Mouse (Mus musculus) heart, adult 2 months (tissue): ENCODE measurements around the gene Ppard. TPM values are rescaled to one million over a fixed set of nuclear protein-coding genes. Genes with fewer than 3 reads are reported as not detected.

Experiments
- DNase-seq, 2 experiments: peaks; one replicate each; pipeline ENCODE4 v3.0.0; 2021
- H3K27ac ChIP-seq: fragments of 200-600 bp; 2 replicates; pipeline ENCODE4 v1.8.1; 2022
- H3K27me3 ChIP-seq: fragments of 200-500 bp; 2 replicates; pipeline ENCODE4 v1.6.1; 2012; ENCODE audit warnings: mild to moderate bottlenecking, low read length, inconsistent platforms, mixed read lengths; ENCODE audit not compliant: control insufficient read depth, insufficient read depth
- H3K36me3 ChIP-seq: fragments of 200-500 bp; 2 replicates; pipeline ENCODE4 v1.6.1; 2012; ENCODE audit warnings: low read length, inconsistent platforms; ENCODE audit not compliant: control insufficient read depth, insufficient read depth
- H3K4me1 ChIP-seq: fragments of 200-500 bp; 2 replicates; pipeline ENCODE4 v1.6.1; 2011; ENCODE audit warnings: low read length; ENCODE audit not compliant: control insufficient read depth, insufficient read depth
- H3K4me3 ChIP-seq: fragments of 200-600 bp; 2 replicates; pipeline ENCODE4 v1.8.1; 2022
- H3K79me2 ChIP-seq: fragments of 200-500 bp; replicated peaks from 2 replicates; pipeline ENCODE4 v1.6.1; 2012; ENCODE audit warnings: mild to moderate bottlenecking, inconsistent platforms, low read length, moderate library complexity, mixed read lengths; ENCODE audit not compliant: control insufficient read depth, insufficient read depth
- H3K9ac ChIP-seq: fragments of 200-500 bp; 2 replicates; pipeline ENCODE4 v1.6.1; 2012; ENCODE audit warnings: low read depth, mild to moderate bottlenecking, control low read depth, inconsistent platforms, low read length, mixed read lengths
- CTCF ChIP-seq: fragments of 200-600 bp; IDR thresholded peaks from 2 replicates; pipeline ENCODE4 v1.8.1; 2022; ENCODE audit warnings: antibody characterized with exemption, mild to moderate bottlenecking, moderate library complexity
- EP300 ChIP-seq: fragments of 200-500 bp; IDR thresholded peaks from 2 replicates; pipeline ENCODE4 v1.6.1; 2011; ENCODE audit warnings: low read depth, low read length, control low read depth; ENCODE audit not compliant: insufficient read depth
- POLR2A ChIP-seq: fragments of 200-500 bp; IDR thresholded peaks from 2 replicates; pipeline ENCODE4 v1.6.1; 2011; ENCODE audit warnings: mild to moderate bottlenecking, low read depth, low read length, control low read depth; ENCODE audit not compliant: insufficient read depth
- WGBS: fragments of 180-500 bp; shearing (Covaris S2); methylation state at CpG from one replicate; pipeline ENCODE4 v1.1.7; 2018; 5-methylcytosine and 5-hydroxymethylcytosine counted together
- intact Hi-C: fragments of 180-260 bp; cut with DNase I; formaldehyde crosslinking; loops from one replicate; pipeline ENCODE4 v1.15.1; 2025
- polyA plus RNA-seq: library from polyadenylated mRNA; depleted of rRNA; stranded (reverse); fragments of >200 nt; gene quantifications from 2 replicates; pipeline ENCODE4 v1.2.3, GENCODE M21; 2012
- total RNA-seq, 2 experiments: library from RNA; stranded (reverse); gene quantifications; 2 replicates each; pipeline ENCODE4 v1.2.3; 2021

The Ppard gene
- total and polyA plus RNA-seq, 3 experiments: 31.5 to 35.9 (median 33.0) TPM

GRCm38 (mm10) chr17:28208314-28208612, 24.2 kb upstream of the Ppard start:
- H3K4me1 ChIP-seq: peaks cover 2% of the 10 kb centered on the region; the same call in 1 of the 2 replicates
- intact Hi-C loops: loop anchor here (1.0 to 10.0 kb wide), 2 partner anchors 160 to 317 kb away; no protein-coding TSS in a partner anchor

GRCm38 (mm10) chr17:28209457-28210110, 22.9 kb upstream of the Ppard start:
- Histone ChIP-seq H3K4me3 (no peak overlapping the region), H3K27me3 (no peaks in the 10 kb centered on the region), H3K36me3 (no peaks in the 10 kb centered on the region), H3K4me1 (peaks cover 2% of the 10 kb centered on the region; the same call in 1 of the 2 replicates), H3K9ac (no peak overlapping the region), H3K27ac (no peak overlapping the region), H3K79me2 (no peaks in the 10 kb centered on the region)
- intact Hi-C loops: loop anchor here (10.0 kb wide), 1 partner anchor 315 kb away; no protein-coding TSS in a partner anchor
- 56% methylated on average over 4 of the region's 4 CpGs for WGBS
- TF ChIP-seq POLR2A (no peak), CTCF (no peak), EP300 (no peak)
- DNase-seq: no peak

More at GRCm38 (mm10) chr17:28208314-28208612, 24.2 kb upstream of the Ppard start:
- Histone ChIP-seq H3K27ac (peak overlapping the region; percentile 85), H3K4me3 (peak overlapping the region; percentile 71), H3K36me3 (no peaks in the 10 kb centered on the region), H3K79me2 (no peaks in the 10 kb centered on the region), H3K9ac (peak overlapping the region; percentile 82), H3K27me3 (no peaks in the 10 kb centered on the region)
- WGBS: 82% methylated on average over 8 of the region's 8 CpGs
- TF ChIP-seq POLR2A: no peak
- no peak for TF ChIP-seq CTCF
- TF ChIP-seq EP300: no peak
- DNase-seq: no peak

- no peak for TF ChIP-seq CTCF
- TF ChIP-seq POLR2A: no peak
- TF ChIP-seq EP300: no peak
- Histone ChIP-seq H3K79me2 (no peaks in the 10 kb centered on the region), H3K9ac (no peak overlapping the region), H3K27me3 (no peaks in the 10 kb centered on the region), H3K4me1 (peaks cover 2% of the 10 kb centered on the region; the same call in 1 of the 2 replicates), H3K27ac (no peak overlapping the region), H3K36me3 (no peaks in the 10 kb centered on the region), H3K4me3 (no peak overlapping the region)
- DNase-seq: peak in 1 of 2 experiments; percentile 36
- 52% methylated on average over 6 of the region's 6 CpGs for WGBS
- intact Hi-C loops: no loop called here
These were observed 20.6 kb upstream of the Ppard start for GRCm38 (mm10) chr17:28211921-28212341.

- no peak overlapping the region for H3K9ac ChIP-seq
- no peak for DNase-seq
- no peaks in the 10 kb centered on the region for H3K36me3 ChIP-seq
- 76% methylated on average over 9 of the region's 9 CpGs for WGBS
- H3K79me2 ChIP-seq: no peaks in the 10 kb centered on the region
- H3K4me1 ChIP-seq: peaks cover under 1% of the 10 kb centered on the region; the same call in 1 of the 2 replicates
- intact Hi-C loops: no loop called here
- no peaks in the 10 kb centered on the region for H3K27me3 ChIP-seq
- H3K4me3 ChIP-seq: no peak overlapping the region
- no peak for TF ChIP-seq POLR2A
- TF ChIP-seq EP300: no peak
- TF ChIP-seq CTCF: no peak
- H3K27ac ChIP-seq: no peak overlapping the region
These were observed 20.1 kb upstream of the Ppard start for GRCm38 (mm10) chr17:28212391-28212790.

- DNase-seq: no peak
- H3K9ac ChIP-seq: no peak overlapping the region
- H3K27ac ChIP-seq: no peak overlapping the region
- TF ChIP-seq CTCF: peak; percentile 38
- TF ChIP-seq POLR2A: no peak
- 30% methylated on average over 4 of the region's 4 CpGs for WGBS
- H3K36me3 ChIP-seq: no peaks in the 10 kb centered on the region
- no peaks in the 10 kb centered on the region for H3K27me3 ChIP-seq
- intact Hi-C loops: no loop called here
- H3K79me2 ChIP-seq: no peaks in the 10 kb centered on the region
- H3K4me1 ChIP-seq: no peaks in the 10 kb centered on the region
- H3K4me3 ChIP-seq: no peak overlapping the region
These were observed 19.3 kb upstream of the Ppard start for GRCm38 (mm10) chr17:28213236-28213635.

- H3K79me2 ChIP-seq: no peaks in the 10 kb centered on the region
- no peaks in the 10 kb centered on the region for H3K27me3 ChIP-seq
- no peak overlapping the region for H3K4me3 ChIP-seq
- intact Hi-C loops: no loop called here
- no peaks in the 10 kb centered on the region for H3K4me1 ChIP-seq
- H3K36me3 ChIP-seq: no peaks in the 10 kb centered on the region
- H3K9ac ChIP-seq: no peak overlapping the region
- DNase-seq: no peak
- H3K27ac ChIP-seq: no peak overlapping the region
- TF ChIP-seq POLR2A (no peak), EP300 (no peak), CTCF (no peak)
- 86% methylated on average over 9 of the region's 9 CpGs for WGBS
These were observed 15.7 kb upstream of the Ppard start for GRCm38 (mm10) chr17:28216791-28217190.
